Mouse (Mus musculus) hindbrain, embryonic 12.5 days (tissue): ENCODE measurements around the gene Gatb. TPM values are rescaled to one million over a fixed set of nuclear protein-coding genes. Genes with fewer than 3 reads are reported as not detected.

Source experiments
- ATAC-seq: fragments of 200-750 bp; cut with Nextera tagmentation; 2 replicates; pipeline ENCODE4 v1.8.0; 2017; ENCODE audit warnings: moderate TSS enrichment; ENCODE audit not compliant: low FRiP score
- H3K27ac ChIP-seq: fragments of 300-500 bp; sonication (generic); 2 replicates; pipeline ENCODE4 v1.5.1; 2016; ENCODE audit warnings: mild to moderate bottlenecking
- H3K27me3 ChIP-seq: fragments of 300-500 bp; sonication (generic); 2 replicates; pipeline ENCODE4 v1.6.1; 2016; ENCODE audit warnings: mild to moderate bottlenecking
- H3K36me3 ChIP-seq: fragments of 300-500 bp; sonication (generic); 2 replicates; pipeline ENCODE4 v1.6.1; 2016; ENCODE audit warnings: mild to moderate bottlenecking
- H3K4me1 ChIP-seq: fragments of 300-500 bp; sonication (generic); 2 replicates; pipeline ENCODE4 v1.6.1; 2016
- H3K4me2 ChIP-seq: fragments of 300-500 bp; sonication (generic); replicated peaks from 2 replicates; pipeline ENCODE4 v1.6.1; 2016; ENCODE audit warnings: mild to moderate bottlenecking
- H3K4me3 ChIP-seq: fragments of 300-500 bp; sonication (generic); 2 replicates; pipeline ENCODE4 v1.5.1; 2016; ENCODE audit warnings: mild to moderate bottlenecking
- H3K9ac ChIP-seq: fragments of 300-500 bp; sonication (generic); 2 replicates; pipeline ENCODE4 v1.6.1; 2016; ENCODE audit warnings: mild to moderate bottlenecking, moderate library complexity
- H3K9me3 ChIP-seq: fragments of 300-500 bp; sonication (generic); replicated peaks from 2 replicates; pipeline ENCODE4 v1.6.1; 2016; ENCODE audit warnings: mild to moderate bottlenecking
- WGBS: fragments of 180-500 bp; shearing (Covaris S2); methylation state at CpG from one replicate; pipeline ENCODE4 v1.1.7; 2016; 5-methylcytosine and 5-hydroxymethylcytosine counted together
- polyA plus RNA-seq: library from polyadenylated mRNA; unstranded; fragments of >200 nt; fragmentation: Nextera tagmentation; extraction: Ambion mirVana; gene quantifications from 2 replicates; pipeline ENCODE4 v1.2.1, GENCODE M21; 2016

Gatb gene
- polyA plus RNA-seq, 1 experiment from 2014 or later, result 20.0 TPM

GRCm38 (mm10) chr3:85666166-85666565, 92.2 kb downstream of the Gatb start:
- H3K4me1 ChIP-seq, result no peaks in the 10 kb centered on the region
- no peak overlapping the region for H3K4me2 ChIP-seq
- no peak for ATAC-seq
- no peaks in the 10 kb centered on the region for H3K27me3 ChIP-seq
- no peak overlapping the region for H3K4me3 ChIP-seq
- H3K36me3 ChIP-seq, result no peaks in the 10 kb centered on the region
- H3K9me3 ChIP-seq, result no peaks in the 10 kb centered on the region
- no peak overlapping the region for H3K9ac ChIP-seq
- no peak overlapping the region for H3K27ac ChIP-seq
- WGBS, result 73% methylated on average over 3 of the region's 3 CpGs

- no peak overlapping the region for H3K4me2 ChIP-seq
- no peak overlapping the region for H3K9ac ChIP-seq
- no peaks in the 10 kb centered on the region for H3K4me1 ChIP-seq
- no peak for ATAC-seq
- no peaks in the 10 kb centered on the region for H3K9me3 ChIP-seq
- no peaks in the 10 kb centered on the region for H3K36me3 ChIP-seq
- H3K27me3 ChIP-seq, result no peaks in the 10 kb centered on the region
- WGBS, result 86% methylated on average over 12 of the region's 12 CpGs
- no peak overlapping the region for H3K27ac ChIP-seq
- no peak overlapping the region for H3K4me3 ChIP-seq
Observed at GRCm38 (mm10) chr3:85666736-85667135, 92.8 kb downstream of the Gatb start.

- ATAC-seq, result no peak
- Histone ChIP-seq H3K9me3 (no peaks in the 10 kb centered on the region), H3K27me3 (no peaks in the 10 kb centered on the region), H3K4me1 (no peaks in the 10 kb centered on the region), H3K4me3 (no peak overlapping the region), H3K4me2 (no peak overlapping the region), H3K27ac (no peak overlapping the region), H3K36me3 (no peaks in the 10 kb centered on the region), H3K9ac (no peak overlapping the region)
- 93% methylated on average over 6 of the region's 6 CpGs for WGBS
Observed at GRCm38 (mm10) chr3:85667683-85668082, 93.8 kb downstream of the Gatb start.

- WGBS, result 86% methylated on average over 6 of the region's 6 CpGs
- H3K4me3 ChIP-seq, result no peak overlapping the region
- no peak overlapping the region for H3K9ac ChIP-seq
- no peak for ATAC-seq
- H3K4me1 ChIP-seq, result no peaks in the 10 kb centered on the region; the same call in 1 of the 2 replicates
- no peak overlapping the region for H3K4me2 ChIP-seq
- H3K27ac ChIP-seq, result no peak overlapping the region
- H3K36me3 ChIP-seq, result no peaks in the 10 kb centered on the region
- no peaks in the 10 kb centered on the region for H3K27me3 ChIP-seq
- no peaks in the 10 kb centered on the region for H3K9me3 ChIP-seq
Observed at GRCm38 (mm10) chr3:85669844-85670243, 95.9 kb downstream of the Gatb start.

- no peak overlapping the region for H3K4me3 ChIP-seq
- WGBS, result 76% methylated on average over 8 of the region's 8 CpGs
- ATAC-seq, result no peak
Observed at GRCm38 (mm10) chr3:85677133-85677532, 103.2 kb downstream of the Gatb start.

GRCm38 (mm10) chr3:85677952-85678351, 104.0 kb downstream of the Gatb start:
- Histone ChIP-seq H3K9ac (no peak overlapping the region), H3K4me3 (no peak overlapping the region), H3K4me1 (no peaks in the 10 kb centered on the region; the same call in 1 of the 2 replicates), H3K36me3 (no peaks in the 10 kb centered on the region), H3K4me2 (no peak overlapping the region), H3K27me3 (no peaks in the 10 kb centered on the region), H3K9me3 (no peaks in the 10 kb centered on the region), H3K27ac (no peak overlapping the region)
- WGBS, result 71% methylated on average over 3 of the region's 3 CpGs
- ATAC-seq, result no peak

More at GRCm38 (mm10) chr3:85677133-85677532, 103.2 kb downstream of the Gatb start:
- H3K9me3 ChIP-seq, result no peaks in the 10 kb centered on the region
- no peak overlapping the region for H3K27ac ChIP-seq
- no peak overlapping the region for H3K4me2 ChIP-seq
- no peaks in the 10 kb centered on the region for H3K27me3 ChIP-seq
- H3K36me3 ChIP-seq, result no peaks in the 10 kb centered on the region
- no peaks in the 10 kb centered on the region; the same call in 1 of the 2 replicates for H3K4me1 ChIP-seq
- no peak overlapping the region for H3K9ac ChIP-seq

- Histone ChIP-seq H3K9me3 (no peaks in the 10 kb centered on the region), H3K36me3 (no peaks in the 10 kb centered on the region), H3K27ac (no peak overlapping the region), H3K4me3 (no peak overlapping the region), H3K9ac (no peak overlapping the region), H3K27me3 (no peaks in the 10 kb centered on the region), H3K4me2 (no peak overlapping the region), H3K4me1 (no peaks in the 10 kb centered on the region)
- no peak for ATAC-seq
- 88% methylated on average over 8 of the region's 8 CpGs for WGBS
Observed at GRCm38 (mm10) chr3:85679312-85679933, 105.5 kb downstream of the Gatb start.

GRCm38 (mm10) chr3:85679960-85680359, 106.0 kb downstream of the Gatb start:
- Histone ChIP-seq H3K27ac (no peak overlapping the region), H3K36me3 (no peaks in the 10 kb centered on the region), H3K4me3 (no peak overlapping the region), H3K27me3 (no peaks in the 10 kb centered on the region), H3K9ac (no peak overlapping the region), H3K4me2 (no peak overlapping the region), H3K4me1 (no peaks in the 10 kb centered on the region), H3K9me3 (no peaks in the 10 kb centered on the region)
- no peak for ATAC-seq
- WGBS, result 83% methylated on average over 5 of the region's 5 CpGs

- no peak overlapping the region for H3K9ac ChIP-seq
- no peaks in the 10 kb centered on the region for H3K36me3 ChIP-seq
- H3K4me3 ChIP-seq, result no peak overlapping the region
- no peak overlapping the region for H3K27ac ChIP-seq
- H3K9me3 ChIP-seq, result no peaks in the 10 kb centered on the region
- no peaks in the 10 kb centered on the region for H3K4me1 ChIP-seq
- H3K4me2 ChIP-seq, result no peak overlapping the region
- WGBS, result 85% methylated on average over 7 of the region's 7 CpGs
- ATAC-seq, result no peak
- no peaks in the 10 kb centered on the region for H3K27me3 ChIP-seq
Observed at GRCm38 (mm10) chr3:85681136-85681535, 107.2 kb downstream of the Gatb start.

GRCm38 (mm10) chr3:85683618-85684017, 109.7 kb downstream of the Gatb start:
- WGBS, result 89% methylated on average over 5 of the region's 5 CpGs
- Histone ChIP-seq H3K9me3 (no peaks in the 10 kb centered on the region), H3K27ac (no peak overlapping the region), H3K4me1 (no peaks in the 10 kb centered on the region), H3K4me3 (no peak overlapping the region), H3K9ac (no peak overlapping the region), H3K27me3 (no peaks in the 10 kb centered on the region), H3K36me3 (no peaks in the 10 kb centered on the region), H3K4me2 (no peak overlapping the region)
- no peak for ATAC-seq

GRCm38 (mm10) chr3:85685271-85685670, 111.4 kb downstream of the Gatb start:
- 91% methylated on average over 8 of the region's 8 CpGs for WGBS
- no peaks in the 10 kb centered on the region for H3K9me3 ChIP-seq
- H3K4me3 ChIP-seq, result no peak overlapping the region
- H3K36me3 ChIP-seq, result no peaks in the 10 kb centered on the region
- ATAC-seq, result no peak
- no peak overlapping the region for H3K27ac ChIP-seq
- no peaks in the 10 kb centered on the region for H3K27me3 ChIP-seq
- no peak overlapping the region for H3K4me2 ChIP-seq
- no peak overlapping the region for H3K9ac ChIP-seq
- no peaks in the 10 kb centered on the region for H3K4me1 ChIP-seq

GRCm38 (mm10) chr3:85688341-85688740, 114.4 kb downstream of the Gatb start:
- Histone ChIP-seq H3K4me3 (no peak overlapping the region), H3K36me3 (no peaks in the 10 kb centered on the region), H3K27me3 (no peaks in the 10 kb centered on the region), H3K9ac (no peak overlapping the region), H3K9me3 (no peaks in the 10 kb centered on the region), H3K4me2 (no peak overlapping the region), H3K4me1 (no peaks in the 10 kb centered on the region), H3K27ac (no peak overlapping the region)
- no peak for ATAC-seq
- 94% methylated on average over 14 of the region's 14 CpGs for WGBS

- no peak for ATAC-seq
- H3K27ac ChIP-seq, result no peak overlapping the region
- WGBS, result 70% methylated on average over 4 of the region's 4 CpGs
- no peaks in the 10 kb centered on the region for H3K4me1 ChIP-seq
- no peaks in the 10 kb centered on the region for H3K36me3 ChIP-seq
- H3K4me3 ChIP-seq, result no peak overlapping the region
- H3K9ac ChIP-seq, result no peak overlapping the region
- H3K9me3 ChIP-seq, result no peaks in the 10 kb centered on the region
- no peak overlapping the region for H3K4me2 ChIP-seq
- no peaks in the 10 kb centered on the region for H3K27me3 ChIP-seq
Observed at GRCm38 (mm10) chr3:85691134-85691533, 117.2 kb downstream of the Gatb start.
